Mouse (Mus musculus) MEL (cell line): ENCODE measurements around the gene Spout1. TPM values are rescaled to one million over a fixed set of nuclear protein-coding genes. Genes with fewer than 3 reads are reported as not detected.
A peak's percentile ranks its signal among the peaks of the same experiment; 100 is the strongest.

Experiments
- DNase-seq: peaks from one replicate; pipeline ENCODE4 v3.0.0; 2011; ENCODE audit warnings: low read depth, low spot score
- H3K27ac ChIP-seq: 2 replicates; pipeline ENCODE4 v1.5.1; 2012; ENCODE audit warnings: low read depth, mild to moderate bottlenecking, control low read depth, low read length, moderate library complexity; ENCODE audit not compliant: control insufficient read depth
- H3K27me3 ChIP-seq, 2 experiments: fragments of 150-350 bp in 1 of 2; sonication (generic) in 1 of 2; 2 replicates each; pipeline ENCODE4 v1.6.1; 2012; ENCODE audit warnings: low read length in 2 of 2, mild to moderate bottlenecking in 2 of 2, improper control_type of control experiment in 1 of 2, moderate library complexity in 1 of 2; ENCODE audit not compliant: insufficient read depth in 2 of 2, control insufficient read depth in 1 of 2
- H3K36me3 ChIP-seq, 2 experiments: 2 replicates each; pipeline ENCODE4 v1.6.1; 2012 to 2014; ENCODE audit warnings: low read length in 2 of 2, improper control_type of control experiment in 1 of 2, inconsistent platforms in 1 of 2, mild to moderate bottlenecking in 1 of 2; ENCODE audit not compliant: insufficient read depth in 2 of 2, control insufficient read depth in 1 of 2
- H3K4me1 ChIP-seq, 2 experiments: fragments of 150-350 bp in 1 of 2; sonication (generic) in 1 of 2; 2 replicates each; pipeline ENCODE4 v1.6.1; 2012; ENCODE audit warnings: low read length in 2 of 2, improper control_type of control experiment in 1 of 2, mild to moderate bottlenecking in 1 of 2; ENCODE audit not compliant: insufficient read depth in 2 of 2, control insufficient read depth in 1 of 2
- H3K4me3 ChIP-seq, 2 experiments: fragments of 150-350 bp in 1 of 2; sonication (generic) in 1 of 2; 2 replicates each; pipeline ENCODE4 v1.5.1; 2012; ENCODE audit warnings: low read depth in 2 of 2, low read length in 2 of 2, mild to moderate bottlenecking in 2 of 2, moderate library complexity in 2 of 2, control low read depth in 1 of 2, improper control_type of control experiment in 1 of 2; ENCODE audit not compliant: control insufficient read depth in 1 of 2, insufficient read depth in 1 of 2
- H3K79me2 ChIP-seq: 2 replicates; pipeline ENCODE4 v1.6.1; 2012; ENCODE audit warnings: mild to moderate bottlenecking, low read length, moderate library complexity; ENCODE audit not compliant: control insufficient read depth, poor library complexity, insufficient read depth
- H3K9ac ChIP-seq: 2 replicates; pipeline ENCODE4 v1.6.1; 2012; ENCODE audit warnings: low read depth, mild to moderate bottlenecking, control low read depth, low read length, moderate library complexity; ENCODE audit not compliant: control insufficient read depth, poor library complexity, severe bottlenecking
- H3K9me3 ChIP-seq: fragments of 150-350 bp; sonication (generic); replicated peaks from 2 replicates; pipeline ENCODE4 v1.6.1; 2012; ENCODE audit warnings: mild to moderate bottlenecking, low read length, improper control_type of control experiment, moderate library complexity; ENCODE audit not compliant: insufficient read depth
- BHLHE40 ChIP-seq: IDR thresholded peaks from 2 replicates; pipeline ENCODE4 v1.6.1; 2012; ENCODE audit warnings: low read depth, mild to moderate bottlenecking, inconsistent platforms, low read length, improper control_type of control experiment, borderline replicate concordance
- CHD1 ChIP-seq: IDR thresholded peaks from 2 replicates; pipeline ENCODE4 v1.6.1; 2012; ENCODE audit warnings: low read depth, mild to moderate bottlenecking, inconsistent platforms, low read length, improper control_type of control experiment
- CHD2 ChIP-seq: IDR thresholded peaks from 2 replicates; pipeline ENCODE4 v1.6.1; 2011; ENCODE audit warnings: low read length, improper control_type of control experiment
- CTCF ChIP-seq, 3 experiments: IDR thresholded peaks in 2 of 3; conservative IDR thresholded peaks in 1 of 3; 2 replicates each; pipeline ENCODE4 v1.5.1; 2011 to 2012; ENCODE audit warnings: low read length in 3 of 3, low read depth in 2 of 3, mild to moderate bottlenecking in 2 of 3, improper control_type of control experiment in 1 of 3, inconsistent platforms in 1 of 3, mixed read lengths in 1 of 3, moderate library complexity in 1 of 3; ENCODE audit not compliant: control insufficient read depth in 1 of 3, insufficient read depth in 1 of 3, poor library complexity in 1 of 3, severe bottlenecking in 1 of 3
- E2F4 ChIP-seq: IDR thresholded peaks from 2 replicates; pipeline ENCODE4 v1.6.1; 2011; ENCODE audit warnings: low read depth, low read length, improper control_type of control experiment, borderline replicate concordance
- ELF1 ChIP-seq: IDR thresholded peaks from 2 replicates; pipeline ENCODE4 v1.6.1; 2014; ENCODE audit warnings: low read depth, mild to moderate bottlenecking, inconsistent platforms, low read length, improper control_type of control experiment, moderate library complexity
- ETS1 ChIP-seq: IDR thresholded peaks from 2 replicates; pipeline ENCODE4 v1.6.1; 2012; ENCODE audit warnings: low read depth, mild to moderate bottlenecking, inconsistent platforms, low read length, improper control_type of control experiment, moderate library complexity
- GATA1 ChIP-seq: IDR thresholded peaks from 2 replicates; pipeline ENCODE4 v1.6.1; 2011; ENCODE audit warnings: low read depth, low read length, improper control_type of control experiment
- HCFC1 ChIP-seq: IDR thresholded peaks from 2 replicates; pipeline ENCODE4 v1.6.1; 2012; ENCODE audit warnings: low read depth, mild to moderate bottlenecking, inconsistent platforms, low read length, improper control_type of control experiment, moderate library complexity
- JUND ChIP-seq: IDR thresholded peaks from 2 replicates; pipeline ENCODE4 v1.6.1; 2011; ENCODE audit warnings: low read depth, mild to moderate bottlenecking, improper control_type of control experiment, low read length
- KAT2A ChIP-seq: conservative IDR thresholded peaks from 2 replicates; pipeline ENCODE4 v1.6.1; 2012; ENCODE audit warnings: low read depth, low read length, improper control_type of control experiment, inconsistent platforms
- MAFK ChIP-seq: IDR thresholded peaks from 2 replicates; pipeline ENCODE4 v1.6.1; 2011; ENCODE audit warnings: low read depth, mild to moderate bottlenecking, low read length, improper control_type of control experiment, borderline replicate concordance
- MAX ChIP-seq: IDR thresholded peaks from 2 replicates; pipeline ENCODE4 v1.6.1; 2011; ENCODE audit warnings: low read length, improper control_type of control experiment
- MEF2A ChIP-seq: IDR thresholded peaks from 2 replicates; pipeline ENCODE4 v1.6.1; 2014; ENCODE audit warnings: low read depth, mild to moderate bottlenecking, inconsistent platforms, low read length, improper control_type of control experiment; ENCODE audit not compliant: poor library complexity, insufficient replicate concordance, severe bottlenecking; ENCODE audit errors: extremely low read depth
- MYB ChIP-seq: IDR thresholded peaks from 2 replicates; pipeline ENCODE4 v1.6.1; 2011; ENCODE audit warnings: mild to moderate bottlenecking, low read depth, low read length, improper control_type of control experiment
- MYC ChIP-seq: IDR thresholded peaks from 2 replicates; pipeline ENCODE4 v1.6.1; 2011; ENCODE audit warnings: low read depth, mild to moderate bottlenecking, low read length, improper control_type of control experiment, moderate library complexity
- NELFE ChIP-seq: IDR thresholded peaks from 2 replicates; pipeline ENCODE4 v1.6.1; 2011; ENCODE audit warnings: low read depth, low read length, improper control_type of control experiment
- NRF1 ChIP-seq: IDR thresholded peaks from 2 replicates; pipeline ENCODE4 v1.6.1; 2014; ENCODE audit warnings: low read depth, mild to moderate bottlenecking, inconsistent platforms, low read length, improper control_type of control experiment, moderate library complexity; ENCODE audit not compliant: poor library complexity, insufficient read depth, severe bottlenecking
- POLR2AphosphoS2 ChIP-seq: IDR thresholded peaks from 2 replicates; pipeline ENCODE4 v1.6.1; 2011; ENCODE audit warnings: low read length, improper control_type of control experiment
- RAD21 ChIP-seq: IDR thresholded peaks from 2 replicates; pipeline ENCODE4 v1.6.1; 2011; ENCODE audit warnings: mild to moderate bottlenecking, low read depth, low read length, improper control_type of control experiment
- RCOR1 ChIP-seq: IDR thresholded peaks from 2 replicates; pipeline ENCODE4 v1.6.1; 2012; ENCODE audit warnings: low read depth, mild to moderate bottlenecking, inconsistent platforms, low read length, improper control_type of control experiment
- SIN3A ChIP-seq: IDR thresholded peaks from 2 replicates; pipeline ENCODE4 v1.6.1; 2012; ENCODE audit warnings: low read length, improper control_type of control experiment, inconsistent platforms
- SMC3 ChIP-seq: IDR thresholded peaks from 2 replicates; pipeline ENCODE4 v1.6.1; 2011; ENCODE audit warnings: low read depth, low read length, improper control_type of control experiment
- TAL1 ChIP-seq: IDR thresholded peaks from 2 replicates; pipeline ENCODE4 v1.6.1; 2012; ENCODE audit warnings: mild to moderate bottlenecking, inconsistent platforms, low read length, moderate library complexity, mixed read lengths
- TBP ChIP-seq: IDR thresholded peaks from 2 replicates; pipeline ENCODE4 v1.8.0; 2011; ENCODE audit warnings: low read depth, low read length, improper control_type of control experiment
- TCF12 ChIP-seq: IDR thresholded peaks from 2 replicates; pipeline ENCODE4 v1.6.1; 2014; ENCODE audit warnings: low read depth, mild to moderate bottlenecking, inconsistent platforms, low read length, improper control_type of control experiment, moderate library complexity
- UBTF ChIP-seq: IDR thresholded peaks from 2 replicates; pipeline ENCODE4 v1.6.1; 2012; ENCODE audit warnings: low read depth, mild to moderate bottlenecking, inconsistent platforms, low read length, improper control_type of control experiment, moderate library complexity, borderline replicate concordance; ENCODE audit not compliant: insufficient read depth
- USF2 ChIP-seq, 2 experiments: IDR thresholded peaks; 2 replicates each; pipeline ENCODE4 v1.6.1; 2011 to 2012; ENCODE audit warnings: improper control_type of control experiment in 2 of 2, low read length in 2 of 2, borderline replicate concordance in 1 of 2, inconsistent platforms in 1 of 2, low read depth in 1 of 2, mild to moderate bottlenecking in 1 of 2; ENCODE audit not compliant: insufficient read depth in 1 of 2
- ZC3H11A ChIP-seq: IDR thresholded peaks from 2 replicates; pipeline ENCODE4 v1.6.1; 2012; ENCODE audit warnings: low read depth, mild to moderate bottlenecking, inconsistent platforms, low read length, improper control_type of control experiment
- ZKSCAN1 ChIP-seq: IDR thresholded peaks from 2 replicates; pipeline ENCODE4 v1.6.1; 2012; ENCODE audit warnings: low read depth, mild to moderate bottlenecking, inconsistent platforms, low read length, improper control_type of control experiment, moderate library complexity
- ZMIZ1 ChIP-seq: IDR thresholded peaks from 2 replicates; pipeline ENCODE4 v1.6.1; 2012; ENCODE audit warnings: low read depth, mild to moderate bottlenecking, inconsistent platforms, low read length, improper control_type of control experiment, moderate library complexity
- ZNF384 ChIP-seq: IDR thresholded peaks from 2 replicates; pipeline ENCODE4 v1.6.1; 2012; ENCODE audit warnings: low read depth, mild to moderate bottlenecking, inconsistent platforms, low read length, improper control_type of control experiment
- polyA plus RNA-seq, 2 experiments: library from polyadenylated mRNA; stranded (reverse) in 1 of 2; unstranded in 1 of 2; fragments of >175 nt in 1 of 2; fragments of >200 nt in 1 of 2; gene quantifications; 2 replicates each; pipeline versions ENCODE4 v1.2.1 to v1.2.4; 2012; ENCODE audit warnings: low replicate concordance in 2 of 2, low read depth in 1 of 2; ENCODE audit not compliant: insufficient read length in 2 of 2, insufficient read depth in 1 of 2, missing spikeins in 1 of 2
- total RNA-seq: library from RNA; depleted of rRNA; stranded (reverse); fragments of 300-350 nt; gene quantifications from 2 replicates; pipeline ENCODE4 v1.2.3, GENCODE M21; 2012

The Spout1 gene
- total and polyA plus RNA-seq, 3 experiments: 83.6 to 220 (median 103) TPM

DNA sequence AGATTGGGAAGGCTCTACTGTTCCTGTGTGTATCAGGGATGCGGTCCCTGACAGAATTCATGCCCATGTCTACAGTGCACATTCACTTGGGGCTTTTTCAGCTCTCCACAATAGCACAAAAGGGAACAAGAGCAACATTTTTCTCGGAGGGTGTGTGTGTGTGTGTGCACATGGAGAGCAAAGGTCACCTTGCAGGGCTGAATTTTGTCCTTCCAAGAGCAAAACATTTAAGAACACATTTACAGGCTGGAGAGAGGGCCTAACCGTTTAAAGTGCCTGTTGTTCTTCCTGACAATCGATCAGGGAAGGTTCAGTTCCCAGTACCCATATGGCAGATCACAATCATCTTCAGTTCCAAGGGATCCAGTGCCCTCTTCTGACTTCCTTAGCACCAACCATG, 48.1 kb downstream of the Spout1 start:
- peaks cover 0 to 8% of the 10 kb centered on the region in 2 experiments; a peak in 2 of 4 replicates for H3K36me3 ChIP-seq
- TF ChIP-seq E2F4: no peak
- no peak overlapping the region for H3K27ac ChIP-seq
- no peaks in the 10 kb centered on the region for H3K9me3 ChIP-seq
- no peak for DNase-seq
- peaks cover 2 to 11% of the 10 kb centered on the region in 2 experiments for H3K4me1 ChIP-seq
- no peak overlapping the region for H3K9ac ChIP-seq
- H3K27me3 ChIP-seq: no peaks in the 10 kb centered on the region
- no peak overlapping the region for H3K4me3 ChIP-seq
- H3K79me2 ChIP-seq: peaks cover 8% of the 10 kb centered on the region

DNA sequence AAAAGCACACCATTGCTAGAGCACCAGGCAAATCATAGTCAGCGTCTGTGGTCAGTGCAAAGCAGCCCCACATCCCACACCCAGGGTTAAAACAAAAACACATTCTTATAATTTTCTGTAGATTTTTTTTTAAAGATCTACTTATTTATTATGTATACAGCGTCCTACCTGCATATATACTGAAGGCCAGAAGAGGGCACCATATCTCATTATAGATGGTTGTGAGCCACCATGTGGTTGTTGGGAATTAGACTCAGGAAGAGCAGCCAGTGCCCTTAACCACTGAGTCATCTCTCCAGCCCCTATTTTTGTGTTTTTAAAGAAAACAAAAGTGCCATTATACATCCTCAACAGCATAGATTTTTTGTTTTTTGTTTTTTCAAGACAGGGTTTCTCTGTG, 49.5 kb downstream of the Spout1 start:
- H3K79me2 ChIP-seq: peaks cover 3% of the 10 kb centered on the region
- peaks cover 0 to 7% of the 10 kb centered on the region in 2 experiments; a peak in 2 of 4 replicates for H3K36me3 ChIP-seq
- H3K4me1 ChIP-seq: peaks cover 2 to 7% of the 10 kb centered on the region in 2 experiments
- DNase-seq: peak; percentile 78
- H3K27ac ChIP-seq: no peak overlapping the region
- H3K9me3 ChIP-seq: no peaks in the 10 kb centered on the region
- no peak overlapping the region for H3K9ac ChIP-seq
- no peaks in the 10 kb centered on the region for H3K27me3 ChIP-seq
- no peak overlapping the region for H3K4me3 ChIP-seq
- no peak for TF ChIP-seq MAFK
- TF ChIP-seq MEF2A: no peak
- no peak for TF ChIP-seq CHD1
- TF ChIP-seq MYB: no peak
- peak; percentile 48 for TF ChIP-seq RAD21
- TF ChIP-seq MYC: peak; percentile 95
- 0 out of 2 replicates have a peak, but pooled peaks have one; percentile 14 for TF ChIP-seq TBP
- no peak for TF ChIP-seq RCOR1
- no peak for TF ChIP-seq TAL1
- no peak for TF ChIP-seq TCF12
- TF ChIP-seq SIN3A: peak; percentile 57; the same call in 1 of the 2 replicates
- no peak for TF ChIP-seq ETS1
- TF ChIP-seq POLR2AphosphoS2: no peak
- no peak for TF ChIP-seq JUND
- TF ChIP-seq ZNF384: peak; percentile 79
- no peak for TF ChIP-seq ELF1
- no peak for TF ChIP-seq ZKSCAN1
- peak; percentile 69 for TF ChIP-seq SMC3
- no peak for TF ChIP-seq HCFC1
- TF ChIP-seq ZC3H11A: peak; percentile 63
- 0 out of 2 replicates have a peak, but pooled peaks have one; percentile 35 for TF ChIP-seq MAX
- TF ChIP-seq GATA1: no peak
- TF ChIP-seq USF2 (IDR thresholded peaks at IDR 0.05; ENCODE audit: borderline replicate concordance in 1 of 2, insufficient read depth in 1 of 2, low read depth in 1 of 2, low read length in 2 of 2): no peak
- no peak for TF ChIP-seq E2F4
- TF ChIP-seq ZMIZ1: no peak
- peak; percentile 41 to 89 (median 50) for TF ChIP-seq CTCF (IDR thresholded peaks at IDR 0.05 in 2 of 3, conservative IDR thresholded peaks at IDR 0.05 in 1 of 3; ENCODE audit: control insufficient read depth in 1 of 3, insufficient read depth in 1 of 3, low read depth in 2 of 3, low read length in 3 of 3, poor library complexity in 1 of 3, severe bottlenecking in 1 of 3)
- no peak for TF ChIP-seq UBTF
- no peak for TF ChIP-seq NELFE
- no peak for TF ChIP-seq BHLHE40
- no peak for TF ChIP-seq CHD2
- no peak for TF ChIP-seq KAT2A
- TF ChIP-seq NRF1: no peak
